Mouse (Mus musculus) thymus, postnatal 0 days (tissue): ENCODE measurements around the gene Atp4a. TPM values are rescaled to one million over a fixed set of nuclear protein-coding genes. Genes with fewer than 3 reads are reported as not detected.

Source experiments
- polyA plus RNA-seq: library from polyadenylated mRNA; unstranded; fragments of >200 nt; fragmentation: Nextera tagmentation; extraction: Ambion mirVana; gene quantifications from 2 replicates; pipeline ENCODE4 v1.2.1, GENCODE M21; 2015

Gene Atp4a
- polyA plus RNA-seq, 1 experiment from 2014 or later = 1.5 TPM

Other genes starting within 250 kb of the Atp4a start
- gene Prodh2, start 218.6 kb upstream of the Atp4a start, polyA plus RNA-seq = not detected in 2 replicates
- gene Arhgap33, start 177.1 kb upstream of the Atp4a start, polyA plus RNA-seq = 3.6 and 4.6 TPM in 2 replicates
- 6.9 and 7.5 TPM in 2 replicates for gene Hspb6, start 160.0 kb upstream of the Atp4a start, polyA plus RNA-seq
- gene Proser3, start 159.9 kb upstream of the Atp4a start, polyA plus RNA-seq = 3.6 and 5.2 TPM in 2 replicates
- 91.1 and 96.6 TPM in 2 replicates for gene Lin37, start 152.4 kb upstream of the Atp4a start, polyA plus RNA-seq
- gene U2af1l4, start 148.9 kb upstream of the Atp4a start, polyA plus RNA-seq = 101 and 112 TPM in 2 replicates
- 8.4 and 9.8 TPM in 2 replicates for gene Gm49396, start 148.9 kb upstream of the Atp4a start, polyA plus RNA-seq
- 203 and 204 TPM in 2 replicates for gene Psenen, start 148.6 kb upstream of the Atp4a start, polyA plus RNA-seq
- 4.0 and 7.8 TPM in 2 replicates for gene Igflr1, start 146.8 kb upstream of the Atp4a start, polyA plus RNA-seq
- gene Kmt2b, start 123.5 kb upstream of the Atp4a start, polyA plus RNA-seq = 7.2 and 9.3 TPM in 2 replicates
- gene Zbtb32, start 113.3 kb upstream of the Atp4a start, polyA plus RNA-seq = 0.31 and 0.32 TPM in 2 replicates
- gene Upk1a, start 99.4 kb upstream of the Atp4a start, polyA plus RNA-seq = 0.75 and 0.90 TPM in 2 replicates
- gene Cox6b1, start 86.1 kb upstream of the Atp4a start, polyA plus RNA-seq = 989 and 1,078 TPM in 2 replicates
- gene Etv2, start 76.4 kb upstream of the Atp4a start, polyA plus RNA-seq = not detected in 2 replicates
- gene Rbm42, start 61.9 kb upstream of the Atp4a start, polyA plus RNA-seq = 151 and 153 TPM in 2 replicates
- gene Haus5, start 47.2 kb upstream of the Atp4a start, polyA plus RNA-seq = 50.2 and 51.0 TPM in 2 replicates
- gene Pmis2, start 40.6 kb upstream of the Atp4a start, polyA plus RNA-seq = not detected in 2 replicates
- 0.81 and 1.2 TPM in 2 replicates for gene 2200002J24Rik, start 13.3 kb upstream of the Atp4a start, polyA plus RNA-seq
- gene Tmem147, start 17.3 kb downstream of the Atp4a start, polyA plus RNA-seq = 173 and 184 TPM in 2 replicates
- 0.43 TPM in 1 of 2 replicates, not detected in the other for gene Gapdhs, start 31.5 kb downstream of the Atp4a start, polyA plus RNA-seq
- 2.0 and 4.1 TPM in 2 replicates for gene Sbsn, start 39.3 kb downstream of the Atp4a start, polyA plus RNA-seq
- 10.7 and 12.7 TPM in 2 replicates for gene Dmkn, start 51.5 kb downstream of the Atp4a start, polyA plus RNA-seq
- 36.0 and 39.0 TPM in 2 replicates for gene Krtdap, start 75.7 kb downstream of the Atp4a start, polyA plus RNA-seq
- gene Ffar2, start 111.6 kb downstream of the Atp4a start, polyA plus RNA-seq = 0.95 and 1.5 TPM in 2 replicates
- 0.10 TPM in 1 of 2 replicates, not detected in the other for gene Ffar3, start 144.0 kb downstream of the Atp4a start, polyA plus RNA-seq
- not detected in 2 replicates for gene Ffar1, start 149.4 kb downstream of the Atp4a start, polyA plus RNA-seq
- gene Cd22, start 168.1 kb downstream of the Atp4a start, polyA plus RNA-seq = 0.40 and 0.99 TPM in 2 replicates
- gene Mag, start 202.7 kb downstream of the Atp4a start, polyA plus RNA-seq = 0.42 and 0.46 TPM in 2 replicates
- 2.1 TPM in 2 replicates for gene Hamp2, start 212.5 kb downstream of the Atp4a start, polyA plus RNA-seq
- gene Hamp, start 231.8 kb downstream of the Atp4a start, polyA plus RNA-seq = 2.4 and 2.9 TPM in 2 replicates
- 20.7 and 23.6 TPM in 2 replicates for gene Usf2, start 244.6 kb downstream of the Atp4a start, polyA plus RNA-seq